Mouse (Mus musculus) gastrocnemius, postnatal 14 days (tissue): ENCODE results near the gene Tpsg1. TPM values are rescaled to one million over a fixed set of nuclear protein-coding genes. Genes with fewer than 3 reads are reported as not detected.

ENCODE experiments used
- DNase-seq: peaks from one replicate; pipeline ENCODE4 v3.0.0; 2021; ENCODE audit warnings: mixed read lengths
- intact Hi-C: fragments of 180-260 bp; cut with DNase I; formaldehyde crosslinking; loops from one replicate; pipeline ENCODE4 v1.15.1; 2025; ENCODE audit warnings: low total_unique reads
- long read RNA-seq, 2 experiments: library from polyadenylated mRNA; stranded (forward); transcript quantifications; one replicate each; pipeline ENCODE4 v2.0.0; 2021
- total RNA-seq, 2 experiments: library from RNA; stranded (reverse); gene quantifications; 2 replicates each; pipeline ENCODE4 v1.2.3; 2021

Tpsg1 gene
- total RNA-seq, result not detected
- long read RNA-seq, experiment 1, result 0 reads
- long read RNA-seq, experiment 2, partial matches to known transcripts, result 0 of 1 reads
- long read RNA-seq, experiment 2, other reads (novel, unspliced or antisense), result 1 of 1 reads

DNA sequence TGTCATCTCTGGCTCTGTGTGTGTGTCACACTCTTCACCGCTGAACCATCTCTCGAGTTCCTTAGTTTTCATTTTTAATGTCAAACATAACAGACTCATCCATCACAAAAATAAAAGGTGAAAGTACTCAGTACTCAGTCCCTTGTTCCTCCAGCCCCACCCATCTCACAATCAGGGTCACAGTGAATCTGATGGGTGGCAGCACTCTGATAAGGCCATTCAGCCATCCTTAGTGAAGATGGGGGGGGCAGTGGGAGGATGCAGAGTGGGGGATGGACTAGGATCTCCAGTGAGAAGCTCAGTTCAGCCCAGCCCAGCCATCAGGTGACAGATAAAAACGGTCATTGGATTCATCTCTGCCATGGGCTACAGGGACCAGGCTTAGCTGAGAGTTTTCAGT lies at the start of gene Tpsg1:
Gene Tpsg1 (plus strand): TSS at position 301 of the 400 bp plus-strand sequence.
- no peak for DNase-seq
- intact Hi-C loops, result no loop called here

DNA sequence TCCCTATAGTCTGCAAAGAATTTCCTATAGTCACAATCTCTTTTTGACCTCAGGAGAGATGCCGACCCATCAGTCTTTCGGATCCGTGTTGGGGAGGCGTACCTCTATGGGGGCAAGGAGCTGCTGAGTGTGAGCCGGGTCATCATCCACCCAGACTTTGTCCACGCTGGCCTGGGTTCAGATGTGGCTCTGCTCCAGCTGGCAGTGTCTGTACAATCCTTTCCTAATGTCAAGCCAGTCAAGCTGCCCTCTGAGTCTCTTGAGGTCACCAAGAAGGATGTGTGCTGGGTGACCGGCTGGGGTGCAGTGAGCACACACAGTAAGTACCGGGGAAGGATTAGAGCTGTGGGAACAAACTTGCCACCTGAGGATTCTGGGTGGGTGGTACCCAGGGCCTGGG lies 48.3 kb upstream of the Tpsg1 start:
- no peak for DNase-seq
- intact Hi-C loops, result no loop called here

DNA sequence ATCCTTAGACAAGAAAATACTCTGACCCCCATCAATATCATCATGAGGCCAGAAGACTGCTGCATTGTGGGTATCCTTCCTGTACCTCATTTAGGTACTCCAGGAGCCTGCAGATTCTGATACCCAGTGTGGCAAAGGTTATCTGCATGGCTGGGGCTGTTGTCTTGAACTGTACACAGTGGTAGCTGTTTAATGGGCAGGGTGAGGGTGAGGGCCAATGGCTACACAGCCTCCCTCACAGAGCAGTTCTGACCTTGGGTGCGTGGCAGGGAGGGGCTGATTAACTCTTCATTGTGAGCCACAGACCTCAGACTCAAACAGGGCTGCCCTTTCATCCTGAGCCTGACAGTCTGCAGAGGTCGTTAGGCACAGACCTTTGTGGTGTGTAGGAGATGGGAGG lies 46.1 kb upstream of the Tpsg1 start:
- DNase-seq, result no peak

DNA sequence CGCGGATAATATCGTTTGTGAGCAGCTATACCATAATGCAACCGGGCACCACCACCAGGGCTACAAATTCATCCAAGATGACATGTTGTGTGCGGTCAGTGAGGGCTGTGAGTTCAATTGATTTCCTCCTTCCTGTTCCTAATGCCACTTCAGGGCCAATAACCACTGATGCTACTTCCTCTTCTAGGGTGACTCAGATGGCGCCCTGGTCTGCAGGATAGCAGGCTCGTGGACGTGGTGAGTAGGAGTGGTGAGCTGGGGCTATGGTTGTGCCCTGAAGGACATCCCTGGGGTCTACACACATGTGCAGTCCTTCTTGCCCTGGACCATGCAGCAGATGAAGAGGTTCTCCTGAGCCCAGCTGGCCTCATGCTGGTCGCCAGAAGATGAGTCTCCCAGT lies 36.8 kb upstream of the Tpsg1 start:
- intact Hi-C loops, result loop anchor here (10.0 kb wide), 1 partner anchor 142 kb away; no protein-coding TSS in a partner anchor
- DNase-seq, result no peak

More for the DNA sequence above, 46.1 kb upstream of the Tpsg1 start:
- intact Hi-C loops, result no loop called here

DNA sequence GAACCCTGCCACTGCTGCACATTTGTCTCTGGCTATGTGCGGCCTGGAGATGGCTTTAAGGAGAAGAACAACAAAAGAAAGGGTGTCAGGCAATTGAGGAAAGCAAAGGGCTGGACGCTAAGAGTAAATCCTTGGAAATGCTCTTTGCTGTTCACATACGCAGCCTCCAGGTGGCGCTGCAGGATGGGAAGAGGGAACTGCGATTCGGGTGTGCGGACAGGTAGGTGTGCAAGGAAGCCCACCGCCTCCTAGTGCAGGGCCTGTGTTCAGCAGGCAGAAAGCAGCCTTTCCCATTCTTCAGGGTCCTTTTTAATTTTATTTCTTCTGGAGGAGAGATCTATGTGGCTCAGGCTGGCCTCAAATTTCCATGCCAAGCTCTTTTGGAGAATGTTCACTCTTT lies 35.1 kb upstream of the Tpsg1 start:
- intact Hi-C loops, result loop anchor here (10.0 kb wide), 1 partner anchor 141 kb away; no protein-coding TSS in a partner anchor
- DNase-seq, result peak; percentile 33

DNA sequence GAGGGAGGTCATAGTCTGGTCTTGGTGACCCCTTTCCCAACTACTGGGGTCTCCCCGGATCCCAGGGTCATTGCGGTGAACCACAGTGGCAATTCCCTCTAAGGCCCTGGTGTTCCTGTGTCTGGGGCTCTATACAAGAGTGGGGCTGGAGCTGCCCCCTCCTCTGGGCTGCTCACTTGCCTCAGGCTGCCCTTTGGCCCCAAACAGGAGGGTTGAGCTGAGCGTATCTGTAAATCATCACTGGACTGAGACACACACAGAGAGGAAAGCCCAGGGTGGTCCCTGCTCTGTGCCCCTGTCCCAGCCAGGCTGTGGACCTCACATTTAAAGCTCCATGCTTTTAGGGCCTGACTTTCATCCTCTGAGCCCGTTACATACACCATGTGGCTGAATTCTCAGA lies 30.9 kb upstream of the Tpsg1 start:
- no peak for DNase-seq
- intact Hi-C loops, result loop anchor here (10.0 kb wide), 1 partner anchor 137 kb away; no protein-coding TSS in a partner anchor

DNA sequence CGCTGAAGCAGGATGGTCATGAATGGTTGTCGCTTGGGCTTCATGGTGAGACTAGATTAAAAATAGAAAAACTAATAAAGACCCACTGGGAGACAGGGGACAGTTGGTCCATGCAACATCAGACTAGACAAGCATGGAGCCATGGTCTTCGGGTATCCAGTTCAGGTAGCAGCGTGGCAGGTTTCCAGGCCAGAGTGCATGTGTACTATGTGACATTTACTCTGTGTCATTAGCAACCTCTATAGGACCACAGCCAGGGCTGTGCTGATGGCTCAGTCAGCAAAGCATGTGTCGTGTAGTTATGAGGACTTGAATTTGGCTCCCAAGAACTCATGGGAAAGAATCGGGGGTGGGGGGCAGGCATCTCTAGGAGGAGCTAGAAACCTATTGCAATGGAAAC lies 29.1 kb upstream of the Tpsg1 start:
- DNase-seq, result no peak
- intact Hi-C loops, result no loop called here

DNA sequence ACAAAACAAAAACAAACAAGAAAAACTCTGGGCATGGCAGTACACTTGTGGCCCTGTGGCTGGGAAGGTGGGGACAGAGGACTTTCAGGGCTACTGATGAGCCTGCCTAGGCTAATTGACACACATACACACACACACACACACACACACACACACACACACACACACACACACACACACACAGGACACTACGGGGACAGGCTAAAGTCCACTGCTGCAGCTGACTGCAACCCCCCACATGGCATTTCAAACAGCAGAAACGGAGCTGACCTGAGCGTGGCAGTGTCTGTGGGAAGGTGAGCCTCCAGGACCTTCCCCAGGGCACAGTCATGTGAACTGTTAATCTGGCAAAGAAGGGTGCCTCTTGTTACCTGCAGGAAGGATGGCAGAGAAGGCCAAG lies 27.6 kb upstream of the Tpsg1 start:
- intact Hi-C loops, result no loop called here
- no peak for DNase-seq

DNA sequence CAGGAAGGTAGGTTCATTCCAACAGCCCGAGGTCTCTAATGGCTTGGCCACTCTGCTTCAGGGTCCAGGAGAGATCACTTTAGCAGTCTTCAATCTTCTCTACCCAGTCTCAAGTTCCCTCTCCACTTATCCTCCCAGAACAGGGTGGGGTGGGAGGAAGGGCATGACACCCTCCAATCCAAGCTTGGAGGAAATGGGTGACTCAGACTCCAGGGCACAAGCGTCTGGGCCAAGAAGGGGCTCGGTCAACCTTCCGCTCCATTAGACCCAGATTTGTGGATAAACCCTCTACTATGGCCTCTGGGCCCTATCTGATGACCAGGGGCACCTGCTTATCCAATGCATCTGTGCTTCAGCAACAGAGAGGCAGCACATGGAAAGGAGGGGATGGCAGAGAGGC lies 23.6 kb upstream of the Tpsg1 start, which contains the start of gene Tpsab1:
Gene Tpsab1 (minus strand): TSS at position 101 of the 400 bp plus-strand sequence.
- intact Hi-C loops, result no loop called here
- DNase-seq, result no peak

DNA sequence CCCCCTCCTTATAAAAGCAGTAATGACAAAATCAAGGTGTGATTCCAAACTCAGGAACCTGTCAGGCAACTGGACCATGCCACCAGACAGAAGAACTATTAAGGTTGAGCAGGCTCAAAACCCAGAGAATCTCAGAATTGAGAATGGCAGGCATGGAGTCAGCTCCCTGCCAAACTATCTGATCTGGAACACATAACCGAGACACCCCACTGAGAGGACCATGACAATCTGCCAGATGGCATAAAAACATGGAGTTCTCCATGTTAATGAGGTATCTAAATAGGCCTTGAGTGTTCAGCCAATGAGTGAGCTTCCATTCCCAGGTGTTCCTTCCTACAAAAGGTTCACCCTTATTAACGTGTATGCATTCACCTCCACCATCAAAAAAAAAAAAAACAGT lies 7.8 kb upstream of the Tpsg1 start:
- intact Hi-C loops, result no loop called here
- no peak for DNase-seq

DNA sequence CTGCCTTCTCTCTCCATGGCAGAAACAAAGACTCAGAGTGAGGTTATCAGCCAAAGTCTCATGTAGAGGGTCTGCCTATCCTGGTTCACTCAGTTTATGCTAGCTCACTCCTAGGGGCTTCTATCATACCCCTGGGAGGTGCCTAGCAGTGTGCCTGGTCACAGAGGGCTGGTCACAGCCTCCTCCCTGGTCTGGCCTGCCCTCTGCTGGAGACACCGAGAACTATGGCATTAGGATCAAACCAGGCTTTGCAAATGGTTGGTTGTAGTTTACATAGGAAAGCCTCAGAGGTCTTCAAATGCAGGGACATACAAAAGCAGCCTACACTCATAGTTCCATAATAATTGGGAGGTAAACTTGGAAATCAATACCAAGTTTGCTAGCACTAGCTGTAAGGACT lies 5.3 kb upstream of the Tpsg1 start:
- intact Hi-C loops, result no loop called here
- DNase-seq, result peak; percentile 34

DNA sequence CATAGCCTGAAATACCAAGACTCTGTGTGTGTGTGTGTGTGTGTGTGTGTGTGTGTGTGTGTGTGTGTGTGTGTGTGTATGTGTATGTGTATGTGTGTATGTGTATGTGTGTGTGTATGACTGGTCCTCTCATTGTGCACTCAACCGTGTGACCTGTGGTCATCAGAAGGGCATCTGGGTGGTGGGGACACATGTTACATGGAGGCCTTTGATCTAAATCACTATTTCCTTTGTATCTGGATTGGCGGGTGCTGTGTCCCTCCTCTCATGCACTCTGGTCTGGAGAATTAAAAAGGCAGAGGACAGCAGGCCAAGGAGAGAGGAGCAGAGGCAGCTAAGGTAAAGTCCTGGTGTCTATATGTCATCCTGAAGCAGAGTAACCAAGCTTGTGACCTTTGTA lies 3.1 kb upstream of the Tpsg1 start, which contains the start of gene Tpsb2:
Gene Tpsb2 (plus strand): TSS at position 301 of the 400 bp plus-strand sequence.
- intact Hi-C loops, result no loop called here
- DNase-seq, result no peak

DNA sequence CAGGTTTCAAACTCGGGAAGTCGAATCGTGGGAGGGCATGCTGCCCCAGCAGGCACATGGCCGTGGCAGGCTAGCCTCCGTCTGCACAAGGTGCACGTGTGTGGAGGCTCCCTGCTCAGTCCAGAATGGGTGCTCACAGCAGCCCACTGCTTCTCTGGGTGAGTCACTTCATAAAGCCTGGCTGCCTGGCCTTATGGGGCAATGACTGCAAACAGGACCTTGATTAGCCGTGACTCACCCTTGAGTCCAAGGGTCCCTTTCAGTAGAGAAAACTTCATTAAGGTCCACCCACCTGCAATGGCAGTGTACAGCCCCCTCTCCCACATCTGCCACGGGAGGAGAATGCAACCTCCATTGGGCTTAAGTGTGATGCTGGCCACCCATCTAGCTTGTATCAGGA lies 3.4 kb downstream of the Tpsg1 start:
- no peak for DNase-seq
- intact Hi-C loops, result no loop called here

DNA sequence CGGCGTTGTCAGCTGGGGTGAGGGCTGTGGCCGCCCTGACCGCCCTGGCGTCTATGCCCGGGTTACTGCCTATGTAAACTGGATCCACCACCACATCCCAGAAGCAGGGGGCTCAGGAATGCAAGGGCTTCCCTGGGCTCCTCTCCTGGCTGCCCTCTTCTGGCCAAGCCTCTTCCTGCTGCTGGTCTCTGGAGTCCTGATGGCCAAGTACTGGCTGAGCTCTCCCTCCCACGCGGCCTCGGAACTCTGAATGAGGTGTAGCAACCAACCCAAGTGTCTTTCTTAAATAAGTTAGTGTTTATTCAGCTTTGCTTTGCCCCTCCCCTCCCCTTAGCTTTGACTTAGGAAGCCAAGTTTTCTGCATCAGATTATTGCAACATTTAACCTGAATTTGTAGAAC lies 4.9 kb downstream of the Tpsg1 start:
- DNase-seq, result no peak
- intact Hi-C loops, result no loop called here

DNA sequence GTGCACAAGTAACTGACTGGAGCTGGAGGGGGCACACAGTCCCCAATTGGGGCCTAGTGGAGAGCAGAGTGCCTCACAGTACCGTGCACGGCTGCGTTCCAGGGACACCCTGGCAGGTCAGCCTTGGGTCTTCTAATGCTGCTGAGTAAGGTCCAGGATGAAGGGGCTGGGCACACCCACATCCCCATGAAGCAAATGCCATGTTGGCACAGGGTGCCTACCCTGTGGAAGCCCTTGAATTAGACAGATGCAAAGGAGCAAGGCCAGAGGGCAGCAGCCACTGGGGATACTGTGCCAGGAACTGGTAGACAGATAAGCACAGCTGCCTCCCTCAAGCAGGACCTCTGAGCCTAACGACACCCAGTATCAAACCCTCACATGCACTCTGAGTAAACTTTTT lies 25.5 kb downstream of the Tpsg1 start:
- DNase-seq, result no peak
- intact Hi-C loops, result no loop called here

DNA sequence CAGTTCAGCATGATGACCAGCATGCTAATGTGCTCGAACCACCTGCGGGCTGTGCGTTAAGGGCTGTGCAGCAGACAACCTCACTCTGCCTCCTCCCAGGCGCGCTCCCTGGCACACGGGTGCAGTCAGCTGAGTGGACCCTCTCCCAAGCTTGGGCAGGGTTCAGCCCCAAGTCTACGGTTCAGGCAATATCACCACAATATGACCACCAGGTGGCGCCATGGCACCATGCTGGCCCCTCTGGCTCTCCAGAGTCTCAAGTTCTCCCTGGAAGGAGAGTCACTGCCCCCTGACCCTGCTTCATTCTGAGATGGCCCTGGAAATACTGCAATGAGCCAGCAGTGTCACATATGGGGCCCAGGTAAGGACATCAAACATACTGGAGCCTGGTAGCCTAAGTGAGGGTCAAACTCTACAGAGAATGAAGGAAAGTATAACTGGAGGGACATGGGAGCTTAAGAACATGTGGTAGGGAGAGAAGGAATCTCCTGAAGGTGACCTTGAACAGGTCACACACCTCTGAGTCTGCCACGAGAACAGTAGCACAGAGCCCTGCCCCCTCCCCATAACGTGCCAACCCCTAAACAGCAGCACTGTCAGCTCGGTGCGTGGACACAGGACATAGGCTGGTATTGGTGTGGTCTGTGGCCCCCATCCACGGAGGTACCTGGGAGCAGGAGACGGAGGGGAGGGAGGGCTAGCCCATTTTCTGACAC lies 28.9 kb downstream of the Tpsg1 start:
- intact Hi-C loops, result loop anchor here (2.0 kb wide), 1 partner anchor 73 kb away; no protein-coding TSS in a partner anchor
- DNase-seq, result peak; percentile 76

DNA sequence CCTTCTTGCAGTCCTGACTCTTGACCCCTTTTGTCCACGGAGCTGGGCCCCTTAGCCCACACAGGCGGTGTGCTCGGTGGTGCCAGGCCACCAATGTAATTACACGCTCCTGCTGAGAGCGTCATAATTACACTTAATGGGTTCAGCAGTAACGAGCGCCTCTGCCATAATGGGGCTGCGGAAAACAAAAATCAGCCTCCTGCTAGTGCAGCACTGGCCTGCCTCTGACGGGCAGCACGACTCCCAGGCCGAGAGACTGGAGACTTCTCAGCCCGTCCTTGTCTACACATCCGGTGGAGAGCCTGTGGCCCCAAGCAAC lies 29.4 kb downstream of the Tpsg1 start:
- intact Hi-C loops, result loop anchor here (2.0 kb wide), 1 partner anchor 72 kb away; no protein-coding TSS in a partner anchor
- no peak for DNase-seq

DNA sequence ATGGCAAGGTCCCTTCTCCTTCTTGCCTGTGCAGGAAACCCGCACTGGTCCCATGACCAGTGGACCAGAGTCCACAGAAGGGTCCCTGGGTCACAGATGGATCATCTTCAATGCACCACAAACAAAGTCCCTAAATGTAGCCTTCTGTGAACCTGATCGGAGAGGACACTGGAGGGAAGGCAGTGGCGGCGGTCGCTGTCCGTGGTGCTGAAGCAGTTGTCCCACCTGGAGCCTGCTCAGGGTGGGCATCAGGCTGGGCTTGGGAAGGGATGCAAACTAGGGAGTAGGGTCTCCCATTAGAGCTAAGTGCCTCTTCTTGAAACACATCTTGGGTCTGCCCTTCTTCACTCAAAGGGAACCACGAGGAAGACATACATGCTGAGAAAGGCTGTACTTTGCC lies 31.4 kb downstream of the Tpsg1 start:
- DNase-seq, result no peak
- intact Hi-C loops, result loop anchor here (10.0 kb wide), 1 partner anchor 294 kb away; no protein-coding TSS in a partner anchor

DNA sequence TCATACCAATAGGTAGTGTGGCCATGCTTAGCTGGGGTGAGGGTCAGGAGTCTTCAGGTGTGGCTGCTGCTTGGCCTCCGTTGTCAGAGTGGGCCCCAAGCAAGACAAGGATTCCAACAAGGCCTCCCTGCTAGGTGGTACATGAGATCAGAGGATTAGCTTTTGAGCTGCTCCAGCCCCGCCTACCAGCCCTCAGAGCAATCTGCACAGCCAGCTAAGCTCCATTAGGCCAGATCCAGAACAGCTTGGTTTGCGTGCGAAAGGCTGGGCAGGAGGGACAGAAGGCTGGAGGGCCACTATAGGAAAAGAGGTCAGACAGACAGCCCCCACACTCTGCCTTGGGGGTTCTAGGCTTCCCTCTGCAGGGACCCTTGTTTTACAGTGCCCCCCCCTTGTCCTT lies 32.4 kb downstream of the Tpsg1 start:
- intact Hi-C loops, result loop anchor here (10.0 kb wide), 1 partner anchor 293 kb away; no protein-coding TSS in a partner anchor
- DNase-seq, result no peak

DNA sequence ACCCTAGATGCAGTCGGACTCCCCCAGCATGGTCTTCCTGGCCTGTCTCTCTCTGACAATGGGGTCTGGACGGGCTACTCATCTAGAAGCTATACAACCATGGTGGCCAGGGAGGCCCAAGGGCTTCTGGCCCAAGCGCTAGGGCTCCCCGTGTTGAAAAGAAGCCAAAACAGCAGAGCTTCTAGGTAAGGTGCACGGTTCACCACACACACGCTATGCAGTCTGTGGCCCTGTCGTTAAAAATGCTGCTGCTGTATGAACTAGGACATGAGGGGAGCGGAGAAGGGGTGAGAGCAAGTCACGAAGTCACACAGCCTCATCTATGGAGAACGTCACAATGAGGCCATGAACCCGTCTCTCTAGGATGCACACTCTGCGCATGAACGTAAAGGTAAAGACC lies 33.2 kb downstream of the Tpsg1 start:
- intact Hi-C loops, result loop anchor here (10.0 kb wide), 1 partner anchor 293 kb away; no protein-coding TSS in a partner anchor
- DNase-seq, result no peak

DNA sequence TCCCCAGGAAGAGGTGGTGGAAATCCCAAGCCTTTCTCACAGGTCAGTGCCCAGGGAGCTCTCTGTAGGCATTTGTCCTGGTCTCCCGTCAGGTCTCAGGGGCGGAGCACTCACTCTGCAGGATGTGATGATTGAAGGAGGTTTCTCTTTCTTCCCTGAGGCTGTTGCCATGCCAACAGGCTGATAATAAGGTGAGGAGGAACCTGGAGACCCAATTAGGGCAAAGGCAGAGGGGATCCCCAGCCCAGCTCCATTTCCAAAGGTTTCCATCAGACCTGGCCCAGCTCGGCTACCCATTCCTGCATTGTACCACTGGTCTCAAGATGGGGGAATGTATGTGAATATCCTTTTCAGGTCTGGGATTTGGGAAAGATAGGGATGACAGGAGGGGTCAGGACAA lies 35.1 kb downstream of the Tpsg1 start:
- DNase-seq, result no peak
- intact Hi-C loops, result loop anchor here (10.0 kb wide), 1 partner anchor 291 kb away; no protein-coding TSS in a partner anchor
